Mouse (Mus musculus) olfactory bulb, adult 2 months (tissue): ENCODE results near the gene Eps8l3. TPM values are rescaled to one million over a fixed set of nuclear protein-coding genes. Genes with fewer than 3 reads are reported as not detected.
"Not testable (repeated sequence)": the region's sequence is repeated elsewhere in the genome, so short reads cannot be mapped to it uniquely, and the experiment has no call there.

Source experiments
- H3K27ac ChIP-seq: fragments of 200-500 bp; 2 replicates; pipeline ENCODE4 v1.5.1; 2012; ENCODE audit warnings: low read depth, low read length; ENCODE audit not compliant: insufficient read depth
- H3K4me1 ChIP-seq: fragments of 200-500 bp; 2 replicates; pipeline ENCODE4 v1.6.1; 2012; ENCODE audit warnings: low read length; ENCODE audit not compliant: control insufficient read depth, insufficient read depth
- H3K4me3 ChIP-seq: fragments of 200-500 bp; 2 replicates; pipeline ENCODE4 v1.5.1; 2012; ENCODE audit warnings: mild to moderate bottlenecking, low read depth, low read length, moderate library complexity; ENCODE audit not compliant: insufficient read depth
- CTCF ChIP-seq: fragments of 200-500 bp; IDR thresholded peaks from 2 replicates; pipeline ENCODE4 v1.5.1; 2012; ENCODE audit warnings: low read depth, mild to moderate bottlenecking, low read length, moderate library complexity; ENCODE audit not compliant: insufficient read depth
- POLR2A ChIP-seq: fragments of 200-500 bp; IDR thresholded peaks from 2 replicates; pipeline ENCODE4 v1.6.1; 2012; ENCODE audit warnings: mild to moderate bottlenecking, low read depth, low read length, moderate library complexity; ENCODE audit not compliant: insufficient read depth
- WGBS: fragments of 180-500 bp; shearing (Covaris S2); methylation state at CpG from one replicate; pipeline ENCODE4 v1.1.7; 2018; 5-methylcytosine and 5-hydroxymethylcytosine counted together
- polyA plus RNA-seq: library from polyadenylated mRNA; stranded (reverse); fragments of >200 nt; gene quantifications from 2 replicates; pipeline ENCODE4 v1.2.4, GENCODE M21; 2012; ENCODE audit warnings: low replicate concordance; ENCODE audit not compliant: missing spikeins, insufficient read depth, insufficient read length

Gene Eps8l3
- polyA plus RNA-seq, 1 experiment = not detected

DNA sequence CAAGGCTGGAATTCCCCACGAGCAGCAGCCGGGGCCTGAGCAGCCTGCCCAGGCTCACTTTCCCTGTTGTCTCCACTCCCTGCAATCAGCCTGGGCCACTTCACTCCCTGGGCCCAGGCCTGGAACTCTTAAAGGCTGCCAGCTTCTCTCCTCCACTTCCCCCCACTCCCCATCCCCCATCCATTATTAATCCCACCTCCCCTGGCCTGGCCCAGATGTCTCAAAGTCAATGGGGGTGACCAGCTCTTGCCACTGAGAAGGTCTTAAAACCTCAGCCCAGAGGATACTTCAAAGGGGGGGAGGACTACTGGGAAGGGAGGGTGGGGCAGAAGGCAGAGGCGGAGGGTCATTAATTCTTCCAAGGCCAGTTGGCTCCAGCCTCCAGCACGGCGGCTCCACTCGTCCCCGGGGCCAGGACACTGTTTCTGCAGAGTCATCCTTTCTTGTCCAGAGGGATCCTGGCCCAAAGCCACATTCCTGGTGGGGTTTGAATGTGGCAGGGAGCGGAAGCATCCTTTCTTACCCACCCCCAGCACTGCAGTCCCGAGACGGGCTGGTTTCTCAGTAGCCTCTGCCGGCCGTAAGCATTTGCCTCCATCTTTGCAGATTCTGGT is 26.5 kb upstream of the Eps8l3 start:
- WGBS = 49% methylated on average over 12 of the region's 12 CpGs

GRCm38 (mm10) chr3:107852786-107853185 is 24.2 kb upstream of the Eps8l3 start:
- Histone ChIP-seq H3K4me1 (peaks cover 22% of the 10 kb centered on the region), H3K27ac (no peak overlapping the region), H3K4me3 (no peak overlapping the region)
- TF ChIP-seq CTCF = no peak
- TF ChIP-seq POLR2A = no peak
- WGBS = 68% methylated on average over 7 of the region's 7 CpGs

More for the DNA sequence above, 26.5 kb upstream of the Eps8l3 start:
- no peak for TF ChIP-seq POLR2A
- no peak for TF ChIP-seq CTCF
- Histone ChIP-seq H3K4me1 (peaks cover 22% of the 10 kb centered on the region), H3K4me3 (no peak overlapping the region), H3K27ac (no peak overlapping the region)

- Histone ChIP-seq H3K27ac (no peak overlapping the region), H3K4me3 (no peak overlapping the region), H3K4me1 (peaks cover 16% of the 10 kb centered on the region)
- WGBS = 71% methylated on average over 17 of the region's 17 CpGs
- TF ChIP-seq POLR2A = no peak
- no peak for TF ChIP-seq CTCF
These were observed 23.5 kb upstream of the Eps8l3 start for GRCm38 (mm10) chr3:107853232-107854181.

DNA sequence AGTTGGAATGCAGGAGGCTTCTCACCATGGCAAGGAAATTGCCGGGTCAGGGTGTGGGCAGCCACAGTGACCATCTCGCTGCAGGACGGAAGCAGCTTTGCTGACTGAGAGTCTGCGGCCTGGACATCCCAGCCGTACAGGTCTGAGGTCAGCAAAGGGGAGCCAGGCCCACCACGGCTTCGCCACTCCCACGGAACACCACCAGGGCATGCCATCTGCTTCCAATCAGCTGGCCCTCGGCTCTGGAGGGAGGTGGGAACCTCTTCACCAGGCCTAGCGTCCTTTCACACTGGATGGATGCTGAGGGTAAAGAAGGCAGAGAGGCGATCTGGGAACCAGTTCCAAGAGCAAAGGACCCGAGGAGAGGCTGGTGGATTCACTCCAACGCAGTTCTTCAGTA is 21.7 kb upstream of the Eps8l3 start:
- Histone ChIP-seq H3K4me1 (peaks cover 6% of the 10 kb centered on the region), H3K27ac (no peak overlapping the region), H3K4me3 (no peak overlapping the region)
- 87% methylated on average over 13 of the region's 13 CpGs for WGBS
- no peak for TF ChIP-seq CTCF
- TF ChIP-seq POLR2A = no peak

GRCm38 (mm10) chr3:107857646-107858045 is 19.4 kb upstream of the Eps8l3 start:
- H3K27ac ChIP-seq = no peak overlapping the region
- WGBS = 66% methylated on average over 6 of the region's 6 CpGs
- no peaks in the 10 kb centered on the region for H3K4me1 ChIP-seq
- no peak overlapping the region for H3K4me3 ChIP-seq
- TF ChIP-seq POLR2A = no peak
- no peak for TF ChIP-seq CTCF

- H3K4me1 ChIP-seq, H3K4me3 ChIP-seq, H3K27ac ChIP-seq: not testable (repeated sequence)
- 83% methylated on average over 5 of the region's 5 CpGs for WGBS
These were observed 15.5 kb upstream of the Eps8l3 start for GRCm38 (mm10) chr3:107861483-107861882.

GRCm38 (mm10) chr3:107862471-107862870 is 14.6 kb upstream of the Eps8l3 start:
- Histone ChIP-seq H3K27ac (no peak overlapping the region), H3K4me1 (0 out of 2 replicates have a peak, but pooled peaks cover 3% of the 10 kb centered on the region), H3K4me3 (no peak overlapping the region)
- TF ChIP-seq CTCF (no peak), POLR2A (no peak)
- WGBS = 78% methylated on average over 2 of the region's 2 CpGs

DNA sequence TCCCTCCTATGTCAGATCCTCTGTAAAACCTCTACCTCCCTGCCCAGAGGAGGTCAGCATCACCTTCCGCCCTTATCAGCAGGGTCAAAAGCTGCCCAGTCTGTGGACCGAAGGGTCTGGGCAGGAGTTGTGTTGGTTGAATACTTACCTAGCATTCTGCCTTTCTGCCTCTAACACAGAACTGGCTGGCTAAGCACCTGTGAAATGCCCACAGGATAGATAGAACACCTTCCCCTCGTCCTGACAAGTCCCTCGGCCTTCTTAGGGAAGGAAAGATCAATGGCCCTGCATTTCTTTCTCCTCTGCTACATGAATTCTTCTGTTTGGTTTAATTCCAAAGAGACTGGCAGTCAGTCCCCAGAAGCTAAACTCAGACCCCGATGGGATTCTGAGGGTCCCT is 13.6 kb upstream of the Eps8l3 start:
- H3K4me3 ChIP-seq = no peak overlapping the region
- no peak for TF ChIP-seq POLR2A
- TF ChIP-seq CTCF = no peak
- H3K4me1 ChIP-seq = 0 out of 2 replicates have a peak, but pooled peaks cover 3% of the 10 kb centered on the region
- no peak overlapping the region for H3K27ac ChIP-seq
- 79% methylated on average over 5 of the region's 5 CpGs for WGBS

- 6% methylated on average over 2 of the region's 2 CpGs for WGBS
- H3K4me1 ChIP-seq = peaks cover 6% of the 10 kb centered on the region
- no peak overlapping the region for H3K4me3 ChIP-seq
- no peak overlapping the region for H3K27ac ChIP-seq
- no peak for TF ChIP-seq CTCF
- no peak for TF ChIP-seq POLR2A
These were observed 13.0 kb upstream of the Eps8l3 start for GRCm38 (mm10) chr3:107863898-107864603.
